Mouse (Mus musculus): ENCODE results near the gene Mrps6. TPM values are rescaled to one million over a fixed set of nuclear protein-coding genes. Genes with fewer than 3 reads are reported as not detected.
A peak's percentile ranks its signal among the peaks of the same experiment; 100 is the strongest.

Gene Mrps6
- total RNA-seq, 2 experiments from 2014 or later = 14.4 to 41.0 TPM

DNA sequence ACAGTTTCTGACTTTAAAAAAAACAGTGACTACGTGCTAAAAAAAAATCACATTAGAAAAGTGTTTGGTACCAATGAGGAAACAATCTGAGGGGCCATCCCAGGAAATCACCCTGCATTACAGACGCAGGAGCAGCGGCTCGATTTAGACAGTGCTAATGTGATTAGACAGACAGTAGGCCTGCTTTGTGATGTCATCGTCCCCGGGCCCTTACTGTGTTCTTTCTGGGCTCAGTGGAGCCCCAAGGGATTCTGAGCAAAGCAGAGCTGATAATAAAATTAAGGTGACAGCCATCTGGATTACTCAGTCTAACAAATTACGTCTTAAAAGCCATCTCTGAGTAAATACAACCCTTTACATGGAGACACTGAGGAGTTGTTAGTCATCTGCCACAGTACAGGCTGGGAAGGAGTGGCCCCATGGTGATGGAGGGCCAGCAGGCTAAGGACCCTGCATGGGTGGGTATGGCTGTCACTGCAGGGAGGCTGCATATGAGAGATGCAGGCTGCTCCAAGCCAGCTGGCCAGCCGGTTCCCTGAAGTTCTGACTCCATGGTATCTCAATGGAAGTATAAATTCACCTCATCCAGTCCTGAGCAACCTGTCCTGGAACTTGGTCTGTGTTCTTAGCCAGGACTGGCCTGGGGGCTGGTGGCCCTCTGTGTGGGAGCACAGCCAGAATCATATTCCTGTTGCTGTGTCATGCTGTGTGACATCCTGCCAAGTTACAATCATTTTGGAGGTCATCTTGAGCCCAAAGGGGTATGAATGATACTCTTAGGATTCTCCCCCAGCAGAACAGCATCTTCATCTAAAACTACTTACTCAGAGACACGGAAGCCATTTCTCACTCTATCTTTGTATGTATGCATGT, 59.5 kb downstream of the Mrps6 start:
- ATAC-seq (replicated peaks; ENCODE audit: poor library complexity, severe bottlenecking) = no peak

DNA sequence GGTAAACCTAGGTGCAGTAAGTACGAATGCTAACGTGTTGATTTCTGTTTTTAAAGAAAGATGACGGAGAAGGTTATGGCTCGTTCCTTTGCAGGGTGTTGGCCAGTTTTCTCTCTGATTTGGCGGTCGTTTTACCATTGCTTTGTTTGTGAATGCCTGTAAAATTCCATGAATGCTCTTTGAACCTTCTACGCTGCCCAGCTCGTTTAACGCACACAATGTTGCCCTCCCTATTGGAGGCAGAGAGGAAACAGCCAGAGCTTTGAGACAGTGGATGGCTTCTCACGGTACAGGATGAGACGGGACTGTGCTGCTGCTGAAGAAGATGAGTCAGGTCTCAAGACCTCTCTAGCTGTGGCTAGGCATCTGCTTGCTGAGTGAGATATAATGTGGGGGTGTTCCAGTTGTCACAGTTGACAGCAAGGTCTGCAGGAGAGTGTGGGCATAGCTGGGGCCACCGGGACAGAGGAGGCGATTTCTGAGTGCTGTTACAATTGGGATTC, 61.0 kb downstream of the Mrps6 start:
- no peak for ATAC-seq (replicated peaks; ENCODE audit: poor library complexity, severe bottlenecking)

DNA sequence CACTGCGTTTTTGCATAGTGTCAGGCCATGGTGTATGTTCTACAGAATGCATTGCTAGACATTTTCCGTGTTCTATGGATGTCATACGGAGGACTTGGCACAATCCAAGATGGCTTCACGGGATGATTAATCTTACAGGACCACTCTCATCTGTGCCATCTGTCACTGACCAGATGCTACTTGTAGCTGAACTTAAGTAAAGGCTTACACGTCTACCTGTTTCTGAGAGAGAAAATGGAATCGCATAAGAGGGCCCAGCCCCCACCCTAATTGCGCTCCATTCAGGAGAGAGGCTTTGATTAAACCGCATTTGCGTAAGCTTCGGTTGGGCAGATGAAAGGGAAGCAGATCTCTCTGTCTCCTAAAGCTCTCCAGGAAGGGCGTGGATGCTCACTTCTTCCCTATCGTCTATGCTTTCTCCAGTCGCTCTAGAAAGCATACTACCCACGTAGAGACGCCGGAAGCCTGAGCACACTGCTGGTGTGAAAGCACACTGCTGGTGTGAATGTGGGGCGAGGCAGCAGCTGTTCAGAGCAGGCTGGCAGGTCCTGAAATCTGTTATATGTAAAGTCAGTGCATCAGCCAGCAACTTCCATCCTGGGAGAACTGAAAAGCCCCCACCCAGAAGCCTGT, 62.9 kb downstream of the Mrps6 start:
- no peak for ATAC-seq (replicated peaks; ENCODE audit: poor library complexity, severe bottlenecking)

DNA sequence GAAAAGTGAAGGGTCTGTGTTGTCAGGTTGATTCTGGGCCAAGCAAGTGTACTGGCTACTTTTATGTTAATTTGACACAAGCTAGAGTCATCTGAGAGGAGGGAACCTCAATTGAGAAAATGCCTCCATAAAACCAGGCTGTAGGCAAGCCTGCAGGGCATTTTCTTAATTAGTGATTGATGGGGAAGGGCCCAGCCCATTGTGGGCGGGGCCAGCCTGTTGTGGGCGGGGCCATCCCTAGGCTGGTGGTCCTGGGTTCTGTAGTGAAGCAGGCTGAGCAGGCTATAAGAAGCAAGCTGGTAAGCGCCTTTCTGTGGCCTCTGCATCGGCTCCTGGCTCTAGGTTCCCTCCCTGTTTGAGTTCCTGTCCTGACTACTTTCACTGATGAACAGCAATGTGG, 69.2 kb downstream of the Mrps6 start:
- no peak for ATAC-seq (replicated peaks; ENCODE audit: poor library complexity, severe bottlenecking)

DNA sequence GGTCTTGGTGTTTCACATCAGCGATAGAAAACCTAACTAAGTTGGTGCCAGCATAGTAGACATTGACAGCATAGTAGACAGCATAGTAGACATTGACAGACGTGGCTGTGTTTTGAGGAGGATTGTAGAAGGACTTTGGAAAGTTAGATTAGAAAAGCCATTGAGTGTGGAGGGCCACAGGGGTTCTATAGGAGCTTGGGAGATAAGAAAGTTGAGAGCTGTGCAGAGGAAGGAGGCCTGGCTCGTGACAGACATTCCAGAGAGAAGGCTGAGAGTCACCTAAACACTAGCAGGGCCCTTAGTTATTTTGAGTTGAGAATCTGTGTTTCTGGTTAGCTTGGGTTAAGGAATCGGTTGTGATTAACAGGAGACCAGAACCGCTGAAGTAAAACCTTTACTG, 69.6 kb downstream of the Mrps6 start:
- ATAC-seq (replicated peaks; ENCODE audit: poor library complexity, severe bottlenecking) = no peak

DNA sequence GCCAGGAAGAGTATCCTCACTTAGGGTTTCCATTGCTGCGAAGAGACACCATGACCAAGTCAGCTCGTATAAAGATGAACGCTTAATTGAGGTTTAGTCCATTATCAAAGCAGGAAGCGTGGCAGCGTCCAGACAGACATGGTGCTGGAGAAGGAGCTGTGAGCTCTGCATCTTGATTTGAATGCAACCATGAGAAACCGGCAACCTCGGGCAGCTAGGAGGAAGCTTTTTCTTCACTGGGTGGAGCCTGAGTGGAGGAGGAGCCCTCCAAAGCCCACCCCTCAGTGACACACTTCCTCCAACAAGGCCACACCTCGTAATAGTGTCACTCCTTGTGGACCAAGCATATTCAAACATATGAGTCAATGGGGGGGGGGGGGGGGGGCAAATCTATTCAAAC, 71.8 kb downstream of the Mrps6 start:
- ATAC-seq (replicated peaks; ENCODE audit: poor library complexity, severe bottlenecking) = no peak

DNA sequence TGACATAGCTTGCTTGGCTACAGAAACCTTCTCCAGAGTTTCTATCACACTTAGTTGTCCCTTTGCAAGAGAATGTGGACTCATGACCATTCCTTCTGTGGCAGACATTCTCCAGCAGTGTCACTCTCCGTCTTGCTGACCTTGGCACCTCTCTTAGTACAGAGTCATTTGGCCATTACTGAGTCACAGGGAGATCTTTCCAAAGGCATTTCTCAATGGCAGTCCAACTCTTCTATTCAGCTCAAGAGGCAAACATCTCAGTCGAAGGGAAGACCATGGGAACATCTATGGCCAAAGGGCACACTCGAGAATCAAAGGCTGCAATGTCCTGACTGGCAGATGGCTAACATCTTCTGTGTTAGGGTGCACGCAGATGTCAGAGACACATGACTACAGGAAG, 74.4 kb downstream of the Mrps6 start:
- no peak for ATAC-seq (replicated peaks; ENCODE audit: poor library complexity, severe bottlenecking)

DNA sequence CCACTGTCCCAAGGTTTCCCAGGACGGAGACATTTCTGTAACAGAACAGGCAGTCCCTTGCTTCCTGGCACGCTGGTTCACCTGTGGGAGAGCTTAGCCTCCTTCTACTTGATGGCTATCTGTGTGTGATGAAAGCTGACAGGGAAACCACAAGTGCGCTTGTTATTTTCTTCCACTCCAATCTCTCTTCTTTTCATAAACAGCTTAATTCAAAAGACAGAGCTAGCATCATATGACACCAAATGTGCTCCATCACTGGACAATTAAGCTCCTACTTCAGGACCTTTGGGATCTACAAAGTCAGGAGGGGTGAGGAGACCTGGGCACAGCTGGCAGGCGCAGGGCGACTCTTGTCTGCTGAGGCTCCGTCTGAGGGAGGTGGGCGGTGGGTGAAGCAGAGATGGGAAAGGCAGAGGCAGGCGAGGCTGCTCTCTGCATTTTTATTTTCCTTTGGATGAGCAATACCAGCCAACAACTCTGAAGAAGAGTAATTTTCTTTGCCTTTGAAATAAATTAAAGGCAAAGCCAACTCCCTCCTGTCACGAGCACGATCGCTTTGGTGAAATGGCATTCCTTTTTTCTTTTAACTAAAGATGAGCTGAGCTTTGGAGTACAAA, 76.2 kb downstream of the Mrps6 start:
- ATAC-seq (replicated peaks; ENCODE audit: poor library complexity, severe bottlenecking) = no peak

DNA sequence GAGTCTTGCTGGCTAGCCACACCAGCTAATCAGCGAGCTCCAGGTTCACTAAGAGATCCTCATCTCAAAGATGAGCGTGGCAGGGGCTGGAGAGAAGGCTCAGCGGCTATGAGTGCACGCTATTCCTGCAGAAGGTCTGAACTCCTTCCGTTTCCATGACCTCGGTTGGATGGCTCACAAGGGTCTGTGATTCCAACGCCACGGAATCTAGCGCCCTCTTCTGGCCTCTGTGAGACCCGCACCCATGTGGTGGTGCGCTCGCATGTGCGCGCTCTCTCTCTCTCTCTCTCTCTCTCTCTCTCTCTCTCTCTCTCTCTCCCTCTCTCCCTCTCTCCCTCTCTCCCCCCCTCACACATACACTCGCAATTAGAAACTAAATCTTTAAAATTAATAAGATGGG, 78.2 kb downstream of the Mrps6 start:
- no peak for ATAC-seq (replicated peaks; ENCODE audit: poor library complexity, severe bottlenecking)

DNA sequence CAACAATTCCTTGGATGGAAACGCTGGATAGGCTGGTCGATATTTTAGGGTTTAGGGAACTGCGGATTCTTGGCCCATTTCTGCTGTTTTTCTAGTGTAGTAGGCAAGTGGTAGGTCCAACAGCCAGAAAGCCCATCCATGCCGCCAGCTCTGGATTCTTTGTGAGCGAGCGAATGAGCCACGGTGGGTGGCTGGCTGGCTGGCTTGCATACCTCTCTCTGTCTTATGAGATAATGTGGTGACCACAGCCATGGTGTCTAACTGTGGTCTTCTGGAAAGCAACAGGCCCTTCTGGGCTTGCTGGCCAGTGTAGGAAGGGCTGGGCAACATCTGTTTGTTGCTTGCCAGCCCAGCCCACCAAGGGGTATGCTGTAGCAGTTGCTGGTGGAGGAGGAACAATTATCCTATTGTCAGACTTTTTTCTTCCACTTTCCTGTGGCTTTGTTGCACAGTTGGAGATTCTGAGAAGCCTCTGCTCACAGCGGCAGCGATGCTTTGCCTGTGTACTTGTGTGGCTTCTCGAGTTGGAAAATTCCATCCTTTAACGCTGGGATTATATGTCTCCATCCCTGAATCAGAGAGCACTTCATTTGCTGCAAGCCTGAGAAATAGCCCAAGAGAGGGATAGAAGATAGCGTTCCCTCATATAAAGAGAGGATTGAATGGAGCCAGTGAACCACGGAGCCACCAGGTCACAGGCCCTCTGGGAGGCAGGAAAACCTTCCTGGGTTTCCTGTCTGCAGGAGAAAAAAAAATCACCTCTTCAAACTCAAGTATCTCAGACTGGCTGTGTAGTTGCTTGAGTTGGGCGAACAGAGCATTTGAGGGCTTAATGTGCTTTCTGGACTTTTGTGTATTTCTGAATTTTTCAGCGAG, 81.6 kb downstream of the Mrps6 start:
- ATAC-seq (replicated peaks; ENCODE audit: poor library complexity, severe bottlenecking) = no peak

DNA sequence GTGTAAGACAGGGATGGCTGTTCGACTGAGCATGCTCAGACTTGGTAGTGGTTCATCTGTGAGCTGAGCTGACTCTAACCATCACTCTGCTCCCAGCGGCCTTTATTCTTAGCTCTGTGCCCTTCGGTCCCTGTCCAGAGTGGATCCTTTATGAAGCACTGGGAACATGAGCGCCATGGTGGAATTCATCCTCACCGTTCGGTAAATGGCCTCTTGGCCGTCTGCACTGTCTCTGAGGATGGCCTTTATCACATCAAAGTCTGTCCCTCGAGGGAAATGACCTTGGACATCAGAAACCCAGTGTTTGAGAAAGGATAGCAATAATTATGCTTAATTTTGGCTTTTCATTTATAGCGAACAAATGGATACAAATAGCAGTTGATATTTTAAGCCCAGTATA, 82.3 kb downstream of the Mrps6 start:
- ATAC-seq (replicated peaks; ENCODE audit: poor library complexity, severe bottlenecking) = no peak

DNA sequence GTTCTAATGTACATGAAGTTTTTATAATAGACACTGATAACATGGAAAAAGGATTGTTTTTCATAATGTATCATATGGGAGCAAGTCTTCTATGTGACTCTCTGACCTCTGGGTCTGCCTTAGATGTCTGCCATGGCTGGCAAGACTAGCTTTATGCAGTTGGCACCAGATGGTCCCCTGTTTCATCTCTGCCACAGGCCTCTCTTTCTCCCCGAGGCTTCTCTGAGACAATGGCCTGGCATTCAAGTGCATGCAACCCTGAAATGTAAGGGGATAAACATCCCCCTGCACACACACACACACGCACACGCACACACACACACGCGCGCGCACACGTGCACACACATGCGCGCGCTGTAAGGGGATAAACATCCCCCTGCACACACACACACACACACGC, 83.0 kb downstream of the Mrps6 start:
- ATAC-seq (replicated peaks; ENCODE audit: poor library complexity, severe bottlenecking) = no peak

DNA sequence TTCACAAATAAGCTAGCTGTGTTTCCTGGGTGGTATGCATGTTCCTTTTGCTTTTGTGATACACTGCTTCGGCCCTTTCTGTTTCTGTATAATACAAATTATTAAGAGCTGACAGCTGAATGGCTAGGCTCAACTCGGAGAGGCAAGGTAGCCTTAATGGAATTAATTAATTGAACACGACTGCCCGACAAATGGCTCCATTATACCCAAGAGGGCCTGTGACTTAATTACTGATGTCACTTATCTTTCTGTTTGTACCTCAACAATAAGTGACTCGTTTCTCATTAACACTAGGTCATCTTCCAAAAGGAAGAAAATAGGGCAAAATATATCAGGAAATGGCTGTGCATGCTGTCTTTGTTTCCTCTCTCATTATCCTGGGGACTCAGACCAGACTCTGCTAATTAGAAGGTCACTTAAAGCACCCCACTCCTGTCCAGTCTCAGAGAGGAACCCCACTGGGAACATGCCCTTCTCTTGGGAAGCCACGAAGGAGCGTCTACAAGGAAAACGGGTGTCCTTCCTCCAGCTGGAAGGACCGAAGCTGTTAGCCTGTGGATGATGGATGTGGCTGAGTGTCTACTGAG, 84.4 kb downstream of the Mrps6 start:
- ATAC-seq (replicated peaks; ENCODE audit: poor library complexity, severe bottlenecking) = no peak

DNA sequence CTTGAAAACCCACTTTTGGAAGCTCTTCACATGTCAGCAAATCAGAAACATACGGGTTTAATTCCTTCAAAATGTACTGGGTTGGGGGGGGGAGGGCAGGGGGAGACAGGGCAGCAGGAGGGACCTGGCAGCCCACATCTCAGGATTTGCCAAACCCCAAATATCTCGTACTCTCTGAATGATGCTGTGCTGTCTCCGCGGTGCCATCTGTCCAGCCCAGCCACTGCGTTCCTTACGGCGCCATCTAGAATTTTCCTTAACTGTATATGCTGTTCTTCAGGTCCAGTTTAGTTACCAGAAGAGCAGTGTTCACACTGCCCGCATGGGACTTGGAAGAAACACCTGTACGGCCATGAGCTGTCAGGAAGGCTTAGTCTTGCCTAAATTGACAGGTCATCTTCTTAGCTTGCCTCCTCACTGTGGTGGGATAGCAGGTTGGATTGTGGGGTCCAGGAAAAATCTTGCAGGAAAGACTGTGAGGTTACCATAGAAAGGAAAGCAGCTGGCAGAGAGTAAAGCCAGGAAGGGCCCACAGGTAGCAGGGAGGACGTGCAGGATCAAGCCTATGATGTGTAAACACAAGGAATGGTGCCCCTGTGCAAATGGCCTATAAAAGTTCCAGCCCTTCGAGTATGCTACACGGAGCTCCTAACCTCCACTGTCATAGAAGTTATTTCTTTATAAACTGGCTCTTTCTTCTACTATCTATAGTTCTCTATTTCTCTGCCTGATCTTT, 89.7 kb downstream of the Mrps6 start:
- no peak for ATAC-seq (replicated peaks; ENCODE audit: poor library complexity, severe bottlenecking)

DNA sequence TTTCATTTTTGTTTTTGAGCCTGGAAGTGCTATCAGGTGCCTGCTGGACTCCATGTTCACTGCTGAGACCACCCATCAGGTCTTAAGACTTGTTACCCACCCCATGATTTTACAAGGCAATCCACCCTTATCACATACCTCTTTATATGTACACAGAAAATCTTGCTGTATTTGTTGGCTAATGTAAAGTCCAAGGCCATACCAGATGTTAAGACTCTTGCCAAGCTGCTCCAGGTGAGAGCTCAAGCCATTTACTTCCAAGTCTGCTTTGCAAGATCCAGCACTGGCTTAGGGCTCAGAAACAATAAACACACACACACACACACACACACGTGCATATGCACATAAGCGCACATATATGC, 90.3 kb downstream of the Mrps6 start:
- no peak for ATAC-seq (replicated peaks; ENCODE audit: poor library complexity, severe bottlenecking)

DNA sequence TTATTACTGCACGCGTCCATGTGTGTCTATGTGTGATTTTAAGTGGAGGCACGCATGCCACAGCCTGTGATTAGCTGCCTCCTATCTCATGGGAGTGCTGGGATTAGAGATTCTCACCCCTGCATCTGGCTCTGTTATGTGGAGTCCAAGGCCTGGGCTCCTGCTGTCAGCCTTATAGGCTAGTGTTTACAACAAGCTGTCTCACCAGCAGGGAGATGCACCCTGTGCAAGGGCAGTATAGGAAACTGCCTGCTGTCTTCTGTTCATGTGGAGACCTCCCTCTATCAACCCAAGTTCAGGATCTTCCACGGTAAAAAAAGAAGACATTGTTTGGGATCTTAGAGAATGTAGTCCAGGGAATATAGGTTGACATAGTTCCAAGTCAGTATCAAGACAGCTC, 92.9 kb downstream of the Mrps6 start:
- no peak for ATAC-seq (replicated peaks; ENCODE audit: poor library complexity, severe bottlenecking)

DNA sequence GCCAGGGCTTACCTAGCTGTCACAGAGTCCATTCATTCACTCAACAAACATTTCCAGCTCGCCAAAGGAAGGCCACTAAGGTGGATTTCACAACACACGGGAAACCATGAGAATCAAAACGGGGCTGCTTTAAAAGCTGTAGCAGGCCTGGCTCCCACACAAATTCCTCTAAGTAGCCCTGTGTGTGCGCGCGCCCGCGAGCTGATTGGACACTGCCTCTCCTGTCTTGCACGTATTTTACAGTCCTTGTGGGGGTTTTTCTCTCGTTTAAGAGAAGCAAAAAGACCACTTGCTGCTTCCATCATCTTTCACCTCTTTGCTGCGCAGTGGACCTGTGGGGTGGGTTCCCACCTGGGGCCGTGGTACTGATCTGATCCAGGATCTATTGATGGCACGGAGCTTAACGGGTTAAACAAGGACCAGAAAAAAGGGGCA, 100.0 kb downstream of the Mrps6 start:
- ATAC-seq (replicated peaks; ENCODE audit: poor library complexity, severe bottlenecking) = no peak

DNA sequence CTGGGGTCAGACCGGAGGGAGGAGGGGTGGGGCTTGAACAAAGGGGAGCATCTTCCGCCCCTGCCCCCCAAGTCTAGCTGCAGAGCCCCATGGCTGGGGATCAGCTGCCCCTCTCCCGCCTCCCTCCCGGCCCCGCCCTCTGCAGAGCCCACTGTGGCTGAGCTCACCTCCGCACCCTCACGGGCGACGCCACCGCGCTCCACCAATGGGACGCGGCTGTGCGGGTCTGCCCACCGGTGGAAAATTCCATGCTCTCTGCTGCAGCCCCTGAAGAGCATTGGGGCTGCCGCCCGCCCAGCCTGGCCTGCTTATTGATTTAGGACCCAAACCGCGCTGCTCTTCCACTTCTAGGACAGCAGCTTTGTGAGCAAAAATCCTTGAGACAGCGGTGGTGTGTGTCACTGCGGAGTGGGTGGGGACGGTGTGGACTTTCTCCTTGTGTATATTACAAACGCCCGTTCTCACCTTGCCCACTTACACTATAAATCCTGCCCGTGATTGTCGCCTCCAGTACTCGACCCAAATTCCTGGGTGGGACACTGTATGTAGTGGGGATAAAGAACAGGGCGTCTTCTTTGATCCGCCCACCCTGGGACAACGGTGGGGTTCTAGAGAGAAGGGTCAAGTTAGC, 100.5 kb downstream of the Mrps6 start:
- peak; percentile 48 for ATAC-seq (replicated peaks; ENCODE audit: poor library complexity, severe bottlenecking)

DNA sequence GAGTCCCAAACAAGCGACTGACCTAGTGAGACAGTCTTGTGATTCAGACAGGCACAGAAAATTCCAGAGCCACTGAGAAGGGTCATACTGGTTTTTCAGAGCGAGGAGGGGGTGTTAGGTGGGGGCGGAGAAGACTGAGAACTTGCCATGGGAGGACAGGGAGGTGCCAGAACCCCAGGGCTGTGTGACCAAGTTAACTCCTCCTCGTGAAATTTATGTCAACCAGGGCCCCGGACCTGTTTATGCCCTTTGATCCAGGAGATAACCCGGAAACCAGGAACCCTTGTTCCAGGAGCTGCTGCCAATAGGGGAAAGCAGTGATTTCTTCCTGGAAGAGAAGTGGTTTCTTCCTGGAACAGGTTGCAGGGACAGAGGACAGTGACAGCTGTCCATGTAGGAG, 101.0 kb downstream of the Mrps6 start:
- ATAC-seq (replicated peaks; ENCODE audit: poor library complexity, severe bottlenecking) = no peak
